Mouse (Mus musculus): Measurements from ENCODE around the gene Hrh2.

DNA sequence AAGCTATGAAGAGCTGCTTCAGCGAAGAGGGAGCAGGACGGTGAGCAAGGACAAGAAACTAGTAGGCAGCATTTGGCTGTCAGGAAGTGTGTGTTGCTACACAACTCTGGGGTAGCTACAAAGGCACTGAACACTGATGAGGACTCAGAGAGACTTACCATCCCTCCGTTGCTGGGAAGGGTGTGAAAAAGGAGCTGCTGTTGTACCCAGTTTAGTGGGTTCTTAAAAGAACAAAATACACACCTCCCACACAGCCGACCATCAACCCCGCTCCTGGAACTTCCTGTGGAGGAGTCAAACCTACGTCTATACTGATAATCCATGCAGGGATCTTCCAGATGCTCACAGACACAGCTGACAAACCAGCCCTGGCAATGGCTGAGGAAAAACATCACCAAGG is 85.5 kb downstream of the Hrh2 start:
- no peak for TF ChIP-seq CTCF (IDR thresholded peaks at IDR 0.05; ENCODE audit: borderline replicate concordance, extremely low read depth, insufficient read depth, insufficient read length)
- no peak for TF ChIP-seq POLR2A (IDR thresholded peaks at IDR 0.05; ENCODE audit: borderline replicate concordance, extremely low read depth, insufficient read depth, insufficient read length, poor library complexity, severe bottlenecking)
